Mouse (Mus musculus) midbrain, postnatal 0 days (tissue): Measurements from ENCODE around the gene Hils1. TPM values are rescaled to one million over a fixed set of nuclear protein-coding genes. Genes with fewer than 3 reads are reported as not detected.
A peak's percentile ranks its signal among the peaks of the same experiment; 100 is the strongest.

ENCODE experiments used
- ATAC-seq: fragments of 200-750 bp; cut with Nextera tagmentation; 2 replicates; pipeline ENCODE4 v1.8.0; 2017; ENCODE audit warnings: moderate number of reproducible peaks, mild to moderate bottlenecking, moderate TSS enrichment, moderate library complexity; ENCODE audit not compliant: low FRiP score
- DNase-seq: peaks from one replicate; pipeline ENCODE4 v3.0.0-alpha.2; 2015; ENCODE audit warnings: low spot score
- H3K27ac ChIP-seq: fragments of 300-500 bp; sonication (generic); 2 replicates; pipeline ENCODE4 v1.5.1; 2014; ENCODE audit warnings: low read depth, mild to moderate bottlenecking, low read length, mixed read lengths
- H3K27me3 ChIP-seq: fragments of 300-500 bp; sonication (generic); 2 replicates; pipeline ENCODE4 v1.6.1; 2014; ENCODE audit warnings: low read length, control low read depth, mixed read lengths; ENCODE audit not compliant: insufficient read depth
- H3K36me3 ChIP-seq: fragments of 300-500 bp; sonication (generic); 2 replicates; pipeline ENCODE4 v1.6.1; 2014; ENCODE audit warnings: low read length, control low read depth, mixed read lengths; ENCODE audit not compliant: insufficient read depth
- H3K4me1 ChIP-seq: fragments of 300-500 bp; sonication (generic); 2 replicates; pipeline ENCODE4 v1.6.1; 2014; ENCODE audit warnings: mild to moderate bottlenecking, control low read depth, antibody characterized with exemption, low read length, mixed read lengths; ENCODE audit not compliant: insufficient read depth
- H3K4me2 ChIP-seq: fragments of 300-500 bp; sonication (generic); 2 replicates; pipeline ENCODE4 v1.6.1; 2014; ENCODE audit warnings: low read depth, mild to moderate bottlenecking, low read length, mixed read lengths; ENCODE audit not compliant: poor library complexity, severe bottlenecking
- H3K4me3 ChIP-seq: fragments of 300-500 bp; sonication (generic); 2 replicates; pipeline ENCODE4 v1.5.1; 2014; ENCODE audit warnings: low read depth, mild to moderate bottlenecking, low read length, moderate library complexity
- H3K9ac ChIP-seq: fragments of 300-500 bp; sonication (generic); replicated peaks from 2 replicates; pipeline ENCODE4 v1.6.1; 2014; ENCODE audit warnings: mild to moderate bottlenecking, low read length, moderate library complexity, mixed read lengths; ENCODE audit not compliant: poor library complexity, severe bottlenecking
- H3K9me3 ChIP-seq: fragments of 300-500 bp; sonication (generic); 2 replicates; pipeline ENCODE4 v1.6.1; 2016; ENCODE audit warnings: low read length, control low read depth
- CTCF ChIP-seq: IDR thresholded peaks from 2 replicates; pipeline ENCODE4 v1.5.1; 2016; ENCODE audit warnings: antibody characterized with exemption, mild to moderate bottlenecking
- WGBS: fragments of 180-500 bp; shearing (Covaris S2); extraction: QIAGEN DNeasy Blood & Tissue Kit; methylation state at CpG from one replicate; pipeline ENCODE4 v1.1.7; 2014; 5-methylcytosine and 5-hydroxymethylcytosine counted together
- polyA plus RNA-seq: library from polyadenylated mRNA; unstranded; fragments of >200 nt; fragmentation: Nextera tagmentation; extraction: Ambion mirVana; gene quantifications from 2 replicates; pipeline ENCODE4 v1.2.1, GENCODE M21; 2015
- total RNA-seq: library from RNA; depleted of rRNA; stranded (reverse); fragments of >200 nt; gene quantifications from 2 replicates; pipeline ENCODE4 v1.2.3, GENCODE M21; 2014

Gene Hils1
- total and polyA plus RNA-seq, 2 experiments from 2014 or later = not detected

DNA sequence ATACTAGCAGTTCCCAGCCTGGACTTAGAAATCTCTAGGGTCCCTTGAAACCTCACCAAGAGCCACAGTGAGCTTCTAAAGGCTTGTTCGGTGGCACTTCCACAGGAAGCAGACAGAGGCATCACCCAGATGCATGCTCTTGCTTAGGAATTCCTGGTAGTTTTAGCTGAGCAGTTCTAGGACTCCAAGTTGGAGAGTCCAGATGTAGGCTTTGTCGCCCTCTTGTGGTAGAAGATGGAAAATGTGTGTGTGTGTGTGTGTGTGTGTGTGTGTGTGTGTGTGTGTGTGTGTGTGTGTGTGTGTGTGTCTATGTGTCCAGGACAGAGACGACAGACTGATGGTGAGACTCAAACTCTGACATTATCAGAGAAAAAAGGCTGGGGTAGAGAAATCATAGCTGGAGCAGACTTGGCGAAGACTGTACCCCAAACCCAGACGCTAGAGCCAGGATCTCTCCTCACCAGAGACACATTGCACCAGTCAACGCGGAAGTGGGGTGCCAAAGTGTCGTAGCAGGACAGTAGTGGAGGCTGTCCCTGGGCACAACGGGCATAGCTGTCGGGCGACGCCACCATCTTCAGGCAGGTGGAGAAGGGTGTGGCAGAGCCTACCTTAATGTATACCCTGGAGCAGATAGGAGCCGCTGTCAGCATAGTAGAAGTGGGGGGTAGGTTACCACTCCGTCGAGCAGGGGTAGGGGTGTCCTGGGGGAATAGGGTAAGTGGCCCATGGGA, 3.0 kb downstream of the Hils1 start:
- Histone ChIP-seq H3K36me3 (no peaks in the 10 kb centered on the region), H3K27ac (no peak overlapping the region), H3K4me2 (no peak overlapping the region), H3K4me3 (no peak overlapping the region), H3K4me1 (no peaks in the 10 kb centered on the region), H3K27me3 (no peaks in the 10 kb centered on the region), H3K9ac (no peak overlapping the region), H3K9me3 (no peaks in the 10 kb centered on the region)
- peak; percentile 95 for TF ChIP-seq CTCF
- 64% methylated on average over 15 of the region's 15 CpGs for WGBS
- ATAC-seq (peak; percentile 81; the same call in 1 of the 2 replicates), DNase-seq (peak; percentile 88)

DNA sequence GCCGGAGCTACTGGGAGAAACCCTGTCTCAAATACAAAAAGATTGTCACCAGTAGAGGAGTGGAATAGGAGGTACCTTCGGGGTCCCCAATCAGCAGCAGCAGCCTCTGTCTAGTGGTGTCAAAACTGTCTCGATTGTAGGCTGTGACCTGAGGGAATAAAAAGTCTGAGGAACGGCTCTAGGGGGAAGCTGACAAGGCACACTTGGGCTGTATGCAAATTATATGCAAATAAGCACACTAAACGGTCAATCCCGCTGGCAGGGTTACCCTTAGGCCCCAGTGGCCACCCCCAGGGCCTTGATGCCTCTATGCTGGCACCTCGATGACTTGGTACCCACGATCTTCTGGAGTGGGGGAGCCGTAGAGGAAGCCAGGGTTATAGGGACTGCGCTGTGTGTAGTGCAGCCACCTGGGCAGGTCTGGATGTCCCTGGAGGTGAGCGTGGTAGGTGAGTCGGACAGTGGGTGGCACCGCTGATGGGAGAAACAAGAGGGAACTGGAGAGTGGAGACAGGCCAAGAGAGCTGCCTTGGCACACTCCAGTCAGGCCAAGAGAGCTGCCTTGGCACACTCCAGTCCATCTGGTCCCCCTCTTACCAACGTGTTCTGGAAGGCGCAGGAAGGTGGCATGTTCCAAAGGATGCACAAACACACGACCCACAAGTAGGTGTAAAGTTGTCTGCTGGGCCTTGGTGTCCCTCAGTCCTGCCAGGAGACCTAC, 4.7 kb downstream of the Hils1 start:
- H3K36me3 ChIP-seq = no peaks in the 10 kb centered on the region
- no peaks in the 10 kb centered on the region for H3K9me3 ChIP-seq
- no peak overlapping the region for H3K27ac ChIP-seq
- H3K4me3 ChIP-seq = no peak overlapping the region
- H3K27me3 ChIP-seq = no peaks in the 10 kb centered on the region
- WGBS = 59% methylated on average over 16 of the region's 16 CpGs
- no peak overlapping the region for H3K4me2 ChIP-seq
- H3K4me1 ChIP-seq = no peaks in the 10 kb centered on the region
- ATAC-seq (no peak), DNase-seq (no peak)
- H3K9ac ChIP-seq = no peak overlapping the region
- no peak for TF ChIP-seq CTCF

DNA sequence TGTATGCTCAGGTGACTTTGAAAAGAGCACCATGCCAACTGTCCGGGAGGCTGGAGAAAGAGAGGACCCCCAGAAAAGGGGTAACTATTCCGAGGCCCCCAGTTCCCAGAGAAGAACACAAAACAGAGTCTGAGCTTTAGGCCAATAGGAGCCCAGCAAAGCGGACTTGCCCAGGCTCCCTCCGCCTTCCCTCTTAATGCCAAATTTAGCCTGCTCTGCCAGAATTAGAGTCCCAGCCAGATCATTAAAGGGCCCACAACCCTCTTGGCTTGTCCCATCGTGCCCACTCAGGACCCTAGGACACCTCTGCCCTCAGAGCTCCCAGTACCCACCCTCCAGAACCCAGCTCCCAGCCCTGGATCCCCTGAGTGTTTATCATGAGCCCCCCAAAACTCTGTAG, 5.5 kb downstream of the Hils1 start:
- Histone ChIP-seq H3K9me3 (no peaks in the 10 kb centered on the region), H3K27ac (no peak overlapping the region), H3K4me3 (no peak overlapping the region), H3K4me2 (no peak overlapping the region), H3K36me3 (no peaks in the 10 kb centered on the region), H3K9ac (no peak overlapping the region), H3K4me1 (no peaks in the 10 kb centered on the region), H3K27me3 (no peaks in the 10 kb centered on the region)
- TF ChIP-seq CTCF = no peak
- ATAC-seq (no peak), DNase-seq (no peak)
- 65% methylated on average over 5 of the region's 5 CpGs for whole genome bisulfite sequencing

DNA sequence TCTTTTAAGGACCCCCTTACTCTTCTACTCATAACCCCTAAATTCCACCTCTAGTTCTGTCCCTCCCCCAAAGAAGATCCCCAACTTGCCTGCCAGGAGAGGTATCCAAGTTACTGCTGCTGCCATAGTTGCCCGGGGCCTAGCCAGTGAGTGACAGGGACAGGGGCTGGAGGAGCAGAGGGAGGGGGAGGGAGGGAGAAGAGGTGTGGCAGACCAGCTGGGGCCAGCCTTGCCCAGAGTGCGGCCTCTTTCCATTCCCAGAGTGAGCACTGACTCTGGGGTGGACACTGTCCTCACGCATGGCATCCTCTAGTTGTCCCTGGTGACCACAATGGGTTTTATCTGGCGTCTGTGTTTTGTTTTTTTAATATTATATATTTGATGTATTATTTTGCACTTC, 5.9 kb downstream of the Hils1 start:
- Histone ChIP-seq H3K4me1 (no peaks in the 10 kb centered on the region), H3K9me3 (no peaks in the 10 kb centered on the region), H3K4me2 (no peak overlapping the region), H3K27ac (no peak overlapping the region), H3K4me3 (no peak overlapping the region), H3K9ac (no peak overlapping the region), H3K27me3 (no peaks in the 10 kb centered on the region), H3K36me3 (no peaks in the 10 kb centered on the region)
- DNase-seq (no peak), ATAC-seq (no peak)
- WGBS = 46% methylated on average over 4 of the region's 4 CpGs
- TF ChIP-seq CTCF = no peak

DNA sequence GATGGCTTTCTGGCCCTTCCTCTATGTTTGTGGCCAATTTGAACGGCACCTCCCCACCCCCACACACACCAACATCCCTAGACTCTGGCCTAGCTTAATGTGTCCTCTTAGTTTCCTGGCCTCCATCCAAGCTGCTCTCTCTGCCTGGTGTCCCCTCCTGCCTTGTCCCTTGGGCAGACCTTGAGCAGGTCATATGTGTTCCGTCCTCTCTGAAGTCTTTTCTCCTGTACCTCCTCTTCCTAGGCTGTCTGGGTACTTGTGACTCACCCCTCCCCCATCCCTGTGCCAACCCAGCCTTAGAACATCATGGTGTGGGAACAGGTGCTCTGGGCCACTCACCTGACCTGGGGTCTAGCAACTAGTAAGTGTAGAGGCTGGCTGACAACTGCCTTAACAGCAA, 7.6 kb downstream of the Hils1 start:
- H3K36me3 ChIP-seq = no peaks in the 10 kb centered on the region
- no peak overlapping the region for H3K4me2 ChIP-seq
- H3K4me1 ChIP-seq = 0 out of 2 replicates have a peak, but pooled peaks cover 5% of the 10 kb centered on the region
- no peaks in the 10 kb centered on the region for H3K27me3 ChIP-seq
- H3K27ac ChIP-seq = no peak overlapping the region
- no peak overlapping the region for H3K4me3 ChIP-seq
- DNase-seq (no peak), ATAC-seq (no peak)
- no peaks in the 10 kb centered on the region for H3K9me3 ChIP-seq
- TF ChIP-seq CTCF = no peak
- 74% methylated on average over 2 of the region's 2 CpGs for WGBS
- H3K9ac ChIP-seq = no peak overlapping the region

DNA sequence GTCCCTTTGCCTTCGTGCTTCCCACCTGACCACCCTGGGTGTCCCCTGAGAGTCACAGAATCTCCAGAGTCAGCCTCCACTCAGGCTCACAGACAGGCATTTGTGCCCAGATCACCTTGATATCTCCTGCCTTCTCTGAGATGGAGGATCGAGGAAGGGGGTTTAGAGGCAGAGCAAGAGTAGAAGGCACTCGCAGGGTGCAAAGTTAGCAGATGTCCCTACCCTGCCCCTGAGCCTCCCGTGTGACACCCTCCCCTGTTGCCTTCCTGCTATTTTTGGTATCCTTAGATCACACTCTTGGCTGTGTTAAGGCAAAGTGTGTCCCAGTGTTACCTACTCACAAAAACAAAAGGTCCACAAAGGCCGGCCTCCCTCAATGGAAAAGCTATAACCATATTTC, 8.8 kb downstream of the Hils1 start, which contains the start of gene Sgca:
TSS of gene Sgca (minus strand) at position 129 of the 400 bp plus-strand sequence.
- 81% methylated on average over 5 of the region's 5 CpGs for WGBS
- Histone ChIP-seq H3K9ac (no peak within 1 kb of the TSS), H3K4me3 (no peak within 1 kb of the TSS), H3K27ac (no peak within 1 kb of the TSS), H3K9me3 (no peaks in the 10 kb centered on the region), H3K4me1 (0 out of 2 replicates have a peak, but pooled peaks cover 5% of the 10 kb centered on the region), H3K4me2 (no peak within 1 kb of the TSS), H3K27me3 (no peaks in the 10 kb centered on the region), H3K36me3 (no peaks in the 10 kb centered on the region)
- no peak for TF ChIP-seq CTCF
- DNase-seq = no peak
- no peak for ATAC-seq
